Mouse (Mus musculus) olfactory bulb, adult 2 months (tissue): ENCODE data around the gene Adk. TPM values are rescaled to one million over a fixed set of nuclear protein-coding genes. Genes with fewer than 3 reads are reported as not detected.

ENCODE experiments used
- H3K27ac ChIP-seq: fragments of 200-500 bp; 2 replicates; pipeline ENCODE4 v1.5.1; 2012; ENCODE audit warnings: low read depth, low read length; ENCODE audit not compliant: insufficient read depth
- H3K4me1 ChIP-seq: fragments of 200-500 bp; 2 replicates; pipeline ENCODE4 v1.6.1; 2012; ENCODE audit warnings: low read length; ENCODE audit not compliant: control insufficient read depth, insufficient read depth
- H3K4me3 ChIP-seq: fragments of 200-500 bp; 2 replicates; pipeline ENCODE4 v1.5.1; 2012; ENCODE audit warnings: mild to moderate bottlenecking, low read depth, low read length, moderate library complexity; ENCODE audit not compliant: insufficient read depth
- CTCF ChIP-seq: fragments of 200-500 bp; IDR thresholded peaks from 2 replicates; pipeline ENCODE4 v1.5.1; 2012; ENCODE audit warnings: low read depth, mild to moderate bottlenecking, low read length, moderate library complexity; ENCODE audit not compliant: insufficient read depth
- POLR2A ChIP-seq: fragments of 200-500 bp; IDR thresholded peaks from 2 replicates; pipeline ENCODE4 v1.6.1; 2012; ENCODE audit warnings: mild to moderate bottlenecking, low read depth, low read length, moderate library complexity; ENCODE audit not compliant: insufficient read depth
- WGBS: fragments of 180-500 bp; shearing (Covaris S2); methylation state at CpG from one replicate; pipeline ENCODE4 v1.1.7; 2018; 5-methylcytosine and 5-hydroxymethylcytosine counted together
- polyA plus RNA-seq: library from polyadenylated mRNA; stranded (reverse); fragments of >200 nt; gene quantifications from 2 replicates; pipeline ENCODE4 v1.2.4, GENCODE M21; 2012; ENCODE audit warnings: low replicate concordance; ENCODE audit not compliant: missing spikeins, insufficient read depth, insufficient read length

Adk gene
- polyA plus RNA-seq, 1 experiment = not detected

DNA sequence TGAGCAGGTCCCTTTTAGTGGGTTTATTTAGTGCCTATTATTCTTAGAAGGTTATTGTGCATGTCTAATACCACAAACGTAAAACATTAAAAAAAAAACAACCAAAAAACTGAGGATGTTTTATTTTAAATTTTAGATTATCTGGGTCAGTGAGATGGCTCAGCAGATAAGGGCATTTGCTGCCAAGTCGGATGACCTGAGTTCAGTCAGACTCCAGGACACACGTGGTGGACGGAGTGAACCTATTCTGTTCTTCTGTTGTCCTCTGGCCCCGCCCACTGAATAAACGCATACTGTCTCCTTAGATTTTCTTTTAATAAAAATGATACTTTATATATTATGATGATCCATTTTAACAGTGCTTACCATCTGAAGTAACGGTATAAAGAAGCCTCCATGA is 1.2 kb downstream of the Adk start:
- H3K4me3 ChIP-seq = no peak overlapping the region
- WGBS = 60% methylated on average over 7 of the region's 7 CpGs
- TF ChIP-seq CTCF (no peak), POLR2A (no peak)
- H3K27ac ChIP-seq = no peak overlapping the region
- H3K4me1 ChIP-seq = no peaks in the 10 kb centered on the region

GRCm38 (mm10) chr14:21058972-21059371 is 6.6 kb downstream of the Adk start:
- no peaks in the 10 kb centered on the region for H3K4me1 ChIP-seq
- TF ChIP-seq CTCF (no peak), POLR2A (no peak)
- no peak overlapping the region for H3K4me3 ChIP-seq
- H3K27ac ChIP-seq = no peak overlapping the region
- WGBS = 83% methylated on average over 2 of the region's 2 CpGs

GRCm38 (mm10) chr14:21062766-21063513 is 10.6 kb downstream of the Adk start:
- TF ChIP-seq CTCF (no peak), POLR2A (no peak)
- Histone ChIP-seq H3K4me3 (no peak overlapping the region), H3K4me1 (no peaks in the 10 kb centered on the region), H3K27ac (no peak overlapping the region)
- WGBS = 40% methylated on average over 5 of the region's 5 CpGs

GRCm38 (mm10) chr14:21064321-21064720 is 11.9 kb downstream of the Adk start:
- no peak for TF ChIP-seq POLR2A
- TF ChIP-seq CTCF = no peak
- WGBS = 40% methylated on average over 1 of the region's 1 CpGs
- H3K4me3 ChIP-seq = no peak overlapping the region
- no peak overlapping the region for H3K27ac ChIP-seq
- H3K4me1 ChIP-seq = no peaks in the 10 kb centered on the region

GRCm38 (mm10) chr14:21065490-21066162 is 13.3 kb downstream of the Adk start:
- no peak for TF ChIP-seq POLR2A
- no peak for TF ChIP-seq CTCF
- Histone ChIP-seq H3K4me3 (no peak overlapping the region), H3K4me1 (no peaks in the 10 kb centered on the region), H3K27ac (no peak overlapping the region)
- WGBS = 59% methylated on average over 8 of the region's 8 CpGs

DNA sequence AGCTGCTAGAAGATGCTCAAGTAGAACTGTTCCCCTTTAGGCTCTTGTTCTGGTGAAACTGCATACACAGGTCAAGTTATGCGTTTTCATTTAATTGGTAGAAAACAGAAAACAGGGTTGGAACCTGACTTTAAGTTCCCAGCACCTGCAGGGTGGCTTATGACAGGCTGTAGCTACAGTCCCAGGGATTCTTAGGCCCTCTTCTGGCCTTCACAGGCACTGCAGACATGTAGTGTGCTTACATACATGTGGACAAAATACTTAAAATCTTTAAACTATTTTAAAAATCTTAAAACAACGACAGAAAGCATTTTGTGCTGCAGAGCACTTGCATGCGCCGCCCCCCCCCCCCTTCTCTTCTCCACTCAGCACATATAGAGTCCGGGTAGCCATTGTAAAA is 17.2 kb downstream of the Adk start:
- no peak overlapping the region for H3K27ac ChIP-seq
- no peak for TF ChIP-seq POLR2A
- no peak for TF ChIP-seq CTCF
- no peaks in the 10 kb centered on the region for H3K4me1 ChIP-seq
- no peak overlapping the region for H3K4me3 ChIP-seq
- WGBS = 90% methylated on average over 5 of the region's 5 CpGs

DNA sequence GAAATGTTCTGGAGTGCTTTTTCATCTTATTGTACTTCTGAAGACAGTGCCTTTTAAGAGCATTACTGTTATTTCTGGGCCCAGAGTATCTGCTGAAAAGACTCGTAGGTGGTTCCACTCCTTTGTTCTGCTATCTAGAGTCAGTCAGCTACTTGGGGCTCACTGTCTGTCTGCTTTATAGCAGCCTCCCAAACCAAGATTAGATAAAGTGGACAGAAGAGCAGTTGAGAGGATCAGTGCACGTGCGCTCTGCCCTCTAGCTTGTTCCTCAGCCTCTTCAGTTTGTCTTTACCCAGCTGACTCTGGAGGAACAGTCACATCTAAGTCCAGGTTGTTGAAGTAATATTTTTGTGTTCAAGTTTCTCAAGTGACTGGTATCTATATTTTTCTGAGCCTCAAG is 21.6 kb downstream of the Adk start:
- H3K27ac ChIP-seq = no peak overlapping the region
- no peak for TF ChIP-seq POLR2A
- no peak for TF ChIP-seq CTCF
- H3K4me3 ChIP-seq = no peak overlapping the region
- WGBS = 74% methylated on average over 3 of the region's 3 CpGs
- H3K4me1 ChIP-seq = no peaks in the 10 kb centered on the region

DNA sequence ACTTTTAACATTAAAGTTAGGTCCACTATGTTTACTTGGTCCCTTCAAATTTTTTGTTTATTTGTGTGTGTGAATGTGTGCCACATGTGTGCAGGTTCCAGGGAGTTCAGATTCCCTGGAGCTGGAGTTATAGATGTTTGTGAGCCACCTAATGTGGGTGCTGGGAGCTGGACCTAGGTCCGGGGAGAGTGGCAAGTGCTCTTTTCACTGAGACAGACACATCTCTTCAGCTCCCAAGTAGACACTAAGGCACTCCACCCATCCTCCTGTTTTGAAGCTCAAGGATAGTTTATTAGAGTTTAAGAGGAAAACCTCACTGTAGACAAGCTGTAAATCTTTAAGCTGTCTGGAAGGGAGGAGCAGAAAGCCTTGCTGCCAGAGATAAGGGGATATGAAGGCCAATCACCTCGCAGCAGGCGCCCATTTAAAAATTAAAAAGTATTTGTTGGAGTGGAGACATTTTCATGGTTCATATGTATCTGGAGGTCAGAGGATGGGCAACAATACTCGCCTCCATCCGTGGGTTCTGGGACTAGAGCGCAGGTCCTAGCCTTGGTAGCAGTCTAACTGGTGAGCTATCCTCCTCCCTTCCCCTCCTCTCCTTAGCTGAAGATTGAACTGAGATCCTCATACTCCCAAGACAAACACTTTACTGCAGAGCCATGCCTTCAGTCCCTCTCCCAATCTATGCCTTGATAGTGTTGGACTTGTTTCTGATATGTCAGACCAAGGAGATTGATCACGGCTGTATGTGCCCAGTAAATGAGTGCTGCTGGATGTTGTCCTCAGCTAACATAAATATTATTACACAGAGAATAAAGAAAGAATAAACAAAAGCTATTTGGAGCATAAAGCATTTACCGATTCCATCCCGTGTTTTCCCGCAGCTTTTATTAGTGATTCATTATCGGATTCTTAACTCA is 22.3 kb downstream of the Adk start:
- no peak for TF ChIP-seq CTCF
- TF ChIP-seq POLR2A = no peak

More for the DNA sequence above, 22.3 kb downstream of the Adk start:
- 61% methylated on average over 11 of the region's 11 CpGs for WGBS
- Histone ChIP-seq H3K27ac (no peak overlapping the region), H3K4me3 (no peak overlapping the region), H3K4me1 (no peaks in the 10 kb centered on the region)
